Mouse (Mus musculus): ENCODE measurements around the gene Fbxo4. TPM values are rescaled to one million over a fixed set of nuclear protein-coding genes. Genes with fewer than 3 reads are reported as not detected.
A peak's percentile ranks its signal among the peaks of the same experiment; 100 is the strongest.

Gene Fbxo4
- polyA plus RNA-seq, 1 experiment, result 10.8 TPM

GRCm38 (mm10) chr15:3979871-3980270 lies 498 bp upstream of the Fbxo4 start:
- Histone ChIP-seq H3K27me3 (ENCODE audit: control insufficient read depth, insufficient read depth, low read length) (no peaks in the 10 kb centered on the region), H3K36me3 (ENCODE audit: control insufficient read depth, insufficient read depth, low read length) (peaks cover 11% of the 10 kb centered on the region), H3K27ac (ENCODE audit: insufficient read depth, low read depth, low read length) (peak overlapping the region; percentile 93), H3K4me1 (ENCODE audit: control insufficient read depth, insufficient read depth, insufficient read length, low read length) (peaks cover 4% of the 10 kb centered on the region; the same call in 1 of the 2 replicates), H3K4me3 (ENCODE audit: low read depth, low read length) (no peak overlapping the region)
- TF ChIP-seq POLR2A (IDR thresholded peaks at IDR 0.05; ENCODE audit: low read depth, low read length) (no peak), CTCF (IDR thresholded peaks at IDR 0.05; ENCODE audit: extremely low read depth, insufficient read length, insufficient replicate concordance, low read depth, low read length) (no peak)
- 41% methylated on average over 3 of the region's 3 CpGs for WGBS

GRCm38 (mm10) chr15:3978279-3978678 lies 1.1 kb downstream of the Fbxo4 start:
- TF ChIP-seq POLR2A (IDR thresholded peaks at IDR 0.05; ENCODE audit: low read depth, low read length), result no peak
- no peak for TF ChIP-seq CTCF (IDR thresholded peaks at IDR 0.05; ENCODE audit: extremely low read depth, insufficient read length, insufficient replicate concordance, low read depth, low read length)
- Histone ChIP-seq H3K4me1 (ENCODE audit: control insufficient read depth, insufficient read depth, insufficient read length, low read length) (peaks cover 4% of the 10 kb centered on the region; the same call in 1 of the 2 replicates), H3K4me3 (ENCODE audit: low read depth, low read length) (no peak overlapping the region), H3K36me3 (ENCODE audit: control insufficient read depth, insufficient read depth, low read length) (peaks cover 8% of the 10 kb centered on the region), H3K27me3 (ENCODE audit: control insufficient read depth, insufficient read depth, low read length) (no peaks in the 10 kb centered on the region), H3K27ac (ENCODE audit: insufficient read depth, low read depth, low read length) (no peak overlapping the region)
- WGBS, result 91% methylated on average over 2 of the region's 2 CpGs

- H3K4me3 ChIP-seq (ENCODE audit: low read depth, low read length), result no peak overlapping the region
- no peaks in the 10 kb centered on the region for H3K27me3 ChIP-seq (ENCODE audit: control insufficient read depth, insufficient read depth, low read length)
- WGBS, result 87% methylated on average over 3 of the region's 3 CpGs
- no peaks in the 10 kb centered on the region; the same call in 1 of the 2 replicates for H3K4me1 ChIP-seq (ENCODE audit: control insufficient read depth, insufficient read depth, insufficient read length, low read length)
- H3K27ac ChIP-seq (ENCODE audit: insufficient read depth, low read depth, low read length), result no peak overlapping the region
- TF ChIP-seq POLR2A (IDR thresholded peaks at IDR 0.05; ENCODE audit: low read depth, low read length) (no peak), CTCF (IDR thresholded peaks at IDR 0.05; ENCODE audit: extremely low read depth, insufficient read length, insufficient replicate concordance, low read depth, low read length) (no peak)
- H3K36me3 ChIP-seq (ENCODE audit: control insufficient read depth, insufficient read depth, low read length), result peaks cover 10% of the 10 kb centered on the region
Measured at GRCm38 (mm10) chr15:3973300-3973699, 6.1 kb downstream of the Fbxo4 start.

- WGBS, result 38% methylated on average over 6 of the region's 6 CpGs
- TF ChIP-seq POLR2A (IDR thresholded peaks at IDR 0.05; ENCODE audit: low read depth, low read length) (no peak), CTCF (IDR thresholded peaks at IDR 0.05; ENCODE audit: extremely low read depth, insufficient read length, insufficient replicate concordance, low read depth, low read length) (no peak)
- Histone ChIP-seq H3K27ac (ENCODE audit: insufficient read depth, low read depth, low read length) (peak overlapping the region; percentile 95), H3K4me1 (ENCODE audit: control insufficient read depth, insufficient read depth, insufficient read length, low read length) (no peaks in the 10 kb centered on the region; the same call in 1 of the 2 replicates), H3K36me3 (ENCODE audit: control insufficient read depth, insufficient read depth, low read length) (peaks cover 10% of the 10 kb centered on the region), H3K4me3 (ENCODE audit: low read depth, low read length) (peak overlapping the region; percentile 51), H3K27me3 (ENCODE audit: control insufficient read depth, insufficient read depth, low read length) (no peaks in the 10 kb centered on the region)
Measured at GRCm38 (mm10) chr15:3970193-3970592, 9.2 kb downstream of the Fbxo4 start.

GRCm38 (mm10) chr15:3969743-3970142 lies 9.6 kb downstream of the Fbxo4 start:
- TF ChIP-seq CTCF (IDR thresholded peaks at IDR 0.05; ENCODE audit: extremely low read depth, insufficient read length, insufficient replicate concordance, low read depth, low read length) (no peak), POLR2A (IDR thresholded peaks at IDR 0.05; ENCODE audit: low read depth, low read length) (no peak)
- no peaks in the 10 kb centered on the region for H3K27me3 ChIP-seq (ENCODE audit: control insufficient read depth, insufficient read depth, low read length)
- peak overlapping the region; percentile 51 for H3K4me3 ChIP-seq (ENCODE audit: low read depth, low read length)
- peaks cover 7% of the 10 kb centered on the region for H3K36me3 ChIP-seq (ENCODE audit: control insufficient read depth, insufficient read depth, low read length)
- H3K4me1 ChIP-seq (ENCODE audit: control insufficient read depth, insufficient read depth, insufficient read length, low read length), result no peaks in the 10 kb centered on the region; the same call in 1 of the 2 replicates
- peak overlapping the region; percentile 95 for H3K27ac ChIP-seq (ENCODE audit: insufficient read depth, low read depth, low read length)
- 36% methylated on average over 14 of the region's 14 CpGs for WGBS

GRCm38 (mm10) chr15:3962251-3962650 lies 17.1 kb downstream of the Fbxo4 start:
- WGBS, result 80% methylated on average over 8 of the region's 8 CpGs
- Histone ChIP-seq H3K4me1 (ENCODE audit: control insufficient read depth, insufficient read depth, insufficient read length, low read length) (no peaks in the 10 kb centered on the region), H3K4me3 (ENCODE audit: low read depth, low read length) (no peak overlapping the region), H3K27ac (ENCODE audit: insufficient read depth, low read depth, low read length) (no peak overlapping the region), H3K36me3 (ENCODE audit: control insufficient read depth, insufficient read depth, low read length) (peaks cover 5% of the 10 kb centered on the region; the same call in 1 of the 2 replicates), H3K27me3 (ENCODE audit: control insufficient read depth, insufficient read depth, low read length) (no peaks in the 10 kb centered on the region)
- no peak for TF ChIP-seq CTCF (IDR thresholded peaks at IDR 0.05; ENCODE audit: extremely low read depth, insufficient read length, insufficient replicate concordance, low read depth, low read length)
- TF ChIP-seq POLR2A (IDR thresholded peaks at IDR 0.05; ENCODE audit: low read depth, low read length), result no peak

- Histone ChIP-seq H3K4me3 (ENCODE audit: low read depth, low read length) (no peak overlapping the region), H3K27ac (ENCODE audit: insufficient read depth, low read depth, low read length) (no peak overlapping the region), H3K36me3 (ENCODE audit: control insufficient read depth, insufficient read depth, low read length) (peaks cover 2% of the 10 kb centered on the region; the same call in 1 of the 2 replicates), H3K4me1 (ENCODE audit: control insufficient read depth, insufficient read depth, insufficient read length, low read length) (no peaks in the 10 kb centered on the region), H3K27me3 (ENCODE audit: control insufficient read depth, insufficient read depth, low read length) (no peaks in the 10 kb centered on the region)
- 33% methylated on average over 1 of the region's 1 CpGs for WGBS
- TF ChIP-seq CTCF (IDR thresholded peaks at IDR 0.05; ENCODE audit: extremely low read depth, insufficient read length, insufficient replicate concordance, low read depth, low read length), result no peak
- TF ChIP-seq POLR2A (IDR thresholded peaks at IDR 0.05; ENCODE audit: low read depth, low read length), result no peak
Measured at GRCm38 (mm10) chr15:3960094-3960493, 19.3 kb downstream of the Fbxo4 start.

Measured in small intestine, adult 2 months (tissue).